Mouse (Mus musculus) c-Kit-positive CD71-negative TER-119-negative erythroid progenitor cells, embryonic 14.5 days (primary cell): ENCODE data around the gene Rps27.
A peak's percentile ranks its signal among the peaks of the same experiment; 100 is the strongest.
"Not testable (repeated sequence)": the region's sequence is repeated elsewhere in the genome, so short reads cannot be mapped to it uniquely, and the experiment has no call there.

ENCODE experiments used
- DNase-seq: peaks from one replicate; pipeline ENCODE4 v3.0.0-alpha.2; 2013; ENCODE audit warnings: low read depth

Gene Rps27

GRCm38 (mm10) chr3:90213377-90213866 is at the start of gene Rps27, which contains the start of gene Rab13:
Gene Rps27 (minus strand): TSS chr3:90213651.
Gene Rab13 (plus strand): TSS chr3:90213695.
- peak; percentile 90 for DNase-seq

DNA sequence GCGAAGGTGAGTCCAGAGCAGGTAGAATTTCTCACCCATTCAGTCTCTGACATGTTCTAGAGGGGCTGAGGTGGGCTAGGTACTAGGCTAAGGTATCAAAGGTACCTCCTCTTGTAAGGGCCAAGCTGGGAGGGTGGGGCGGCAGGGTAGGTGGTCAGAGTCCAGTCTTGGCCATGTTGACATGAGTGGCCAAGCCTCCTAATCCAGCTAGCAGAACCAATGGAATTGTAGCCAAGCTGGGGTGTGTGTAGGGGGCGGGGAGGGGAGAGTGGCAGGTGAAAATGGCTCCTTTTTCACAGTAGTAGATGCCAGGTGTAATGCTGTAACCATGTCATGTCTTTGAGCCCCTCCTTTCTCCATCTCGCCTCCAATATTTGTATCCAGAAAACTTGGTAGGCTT is 45.1 kb upstream of the Rps27 start:
- no peak for DNase-seq

DNA sequence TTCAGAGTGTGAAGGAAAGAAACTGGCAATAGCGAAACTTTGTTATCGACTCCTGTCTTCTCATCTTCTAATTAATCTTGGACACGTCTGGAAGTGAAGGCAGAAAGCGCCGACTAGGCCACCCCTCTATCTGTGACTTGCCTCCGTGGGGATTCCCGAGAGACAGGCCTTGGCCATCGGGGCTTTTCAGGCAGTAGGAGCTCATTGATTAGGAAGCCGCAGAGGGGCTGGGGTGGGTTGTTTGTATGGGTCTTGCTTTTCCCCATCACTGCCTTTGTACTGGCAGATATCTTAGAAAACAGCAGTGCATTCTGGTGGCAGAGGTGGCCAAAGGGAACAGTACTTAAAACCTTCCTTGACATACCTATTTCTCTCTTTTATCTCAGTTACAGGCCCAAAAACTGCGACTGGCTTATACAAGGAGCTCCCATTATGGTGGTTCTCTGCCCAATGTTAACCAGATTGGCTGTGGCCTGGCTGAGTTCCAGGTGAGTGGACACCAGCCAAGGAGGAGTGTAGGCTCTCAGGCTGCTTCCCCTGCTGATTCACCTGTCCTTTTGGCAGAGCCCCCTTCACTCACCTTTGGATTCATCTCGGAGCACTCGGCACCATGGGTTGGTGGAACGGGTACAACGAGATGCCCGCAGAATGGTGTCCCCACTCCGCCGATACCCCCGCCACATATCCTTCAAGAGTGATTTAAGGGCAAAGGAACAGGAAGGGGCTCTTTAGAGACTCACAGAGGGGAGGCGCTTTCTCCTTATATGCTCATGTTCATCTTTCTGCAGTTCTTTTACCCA is 43.5 kb upstream of the Rps27 start:
- no peak for DNase-seq

GRCm38 (mm10) chr3:90255784-90256353 is 42.4 kb upstream of the Rps27 start:
- DNase-seq: no peak

- DNase-seq: no peak
These were observed 41.7 kb upstream of the Rps27 start for GRCm38 (mm10) chr3:90255194-90255565.

DNA sequence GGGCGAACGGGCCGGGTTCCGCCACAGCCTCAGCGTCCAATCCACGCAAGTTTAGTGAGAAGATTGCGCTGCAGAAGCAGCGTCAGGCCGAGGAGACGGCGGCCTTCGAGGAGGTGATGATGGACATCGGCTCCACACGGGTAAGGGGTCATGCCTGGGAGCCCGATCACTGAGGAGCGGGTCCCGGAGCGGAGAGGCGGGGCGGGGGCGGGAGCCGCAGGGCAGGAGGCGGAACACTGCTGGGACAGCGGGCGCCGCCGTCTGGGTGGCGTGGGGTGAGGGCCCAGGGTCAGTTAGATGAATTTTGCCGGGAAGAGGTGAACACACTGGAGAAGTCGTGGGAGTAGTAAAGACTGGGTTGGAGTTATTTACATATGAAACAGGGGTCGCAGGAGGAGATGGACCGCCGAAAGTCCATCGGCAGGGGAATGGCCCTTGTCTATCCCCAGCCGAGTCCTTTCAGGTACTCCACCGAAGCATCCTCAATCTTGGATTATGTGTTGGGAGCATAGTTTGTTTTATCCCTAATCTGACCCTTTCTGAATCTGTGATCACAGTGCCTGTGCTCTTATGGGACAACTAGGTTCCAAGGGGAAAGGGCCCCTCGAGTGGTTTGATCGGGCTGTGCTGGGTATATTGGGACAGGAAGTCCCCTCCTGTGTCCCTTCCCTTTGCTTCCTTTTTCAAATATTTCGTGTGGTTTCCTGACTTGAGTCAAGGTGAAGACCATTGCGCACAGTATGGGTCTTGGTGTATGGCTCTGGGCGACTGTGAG is 41.2 kb upstream of the Rps27 start:
- DNase-seq: no peak

- peak; percentile 85 for DNase-seq
These were observed 40.4 kb upstream of the Rps27 start, which contains the start of gene Crtc2 for GRCm38 (mm10) chr3:90253653-90254418. Gene Crtc2 (plus strand): TSS chr3:90254163.

DNA sequence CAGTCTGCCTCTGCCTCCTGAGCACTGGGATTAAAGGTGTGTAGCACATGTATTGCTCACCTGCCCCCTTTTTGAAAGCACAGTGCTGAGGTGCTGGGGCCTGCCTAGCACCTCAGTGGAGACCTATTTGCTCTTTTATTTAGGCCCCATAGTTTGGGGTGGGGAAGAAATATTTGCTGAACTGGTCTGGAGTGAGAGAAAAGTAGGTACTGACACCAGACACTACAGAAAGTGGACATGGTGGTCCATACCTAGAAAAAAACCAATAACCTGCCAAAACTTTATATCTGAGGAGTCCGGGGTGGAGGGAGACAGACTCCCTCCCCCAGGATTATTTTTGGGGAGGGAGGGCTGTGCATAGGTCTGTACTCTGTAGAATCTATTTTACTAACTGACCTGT is 39.7 kb upstream of the Rps27 start:
- not testable (repeated sequence) for DNase-seq

GRCm38 (mm10) chr3:90252659-90253058 is 39.2 kb upstream of the Rps27 start:
- DNase-seq: not testable (repeated sequence)

- DNase-seq: not testable (repeated sequence)
These were observed 38.3 kb upstream of the Rps27 start for GRCm38 (mm10) chr3:90251731-90252226.

DNA sequence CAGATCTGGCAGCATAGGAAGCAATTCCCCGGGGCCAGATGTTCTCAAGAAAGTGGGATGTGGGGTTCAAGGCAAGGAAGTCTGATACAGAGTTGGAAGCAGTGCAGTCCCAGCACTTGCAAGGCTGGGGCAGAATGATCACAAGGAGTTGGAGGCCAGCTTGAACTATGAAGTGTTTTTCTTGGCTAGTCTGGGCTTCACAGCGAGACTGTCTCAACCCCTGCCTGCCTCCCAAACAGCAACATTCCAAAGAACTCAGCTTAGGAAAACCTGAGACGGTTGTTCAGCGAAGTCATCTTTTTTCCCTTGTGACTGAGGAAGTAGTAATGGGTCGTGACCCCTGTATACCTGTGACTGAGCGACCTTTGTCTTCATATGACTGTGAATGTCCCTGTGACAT is 37.3 kb upstream of the Rps27 start:
- no peak for DNase-seq

GRCm38 (mm10) chr3:90248746-90249100 is 35.3 kb upstream of the Rps27 start:
- DNase-seq: no peak

DNA sequence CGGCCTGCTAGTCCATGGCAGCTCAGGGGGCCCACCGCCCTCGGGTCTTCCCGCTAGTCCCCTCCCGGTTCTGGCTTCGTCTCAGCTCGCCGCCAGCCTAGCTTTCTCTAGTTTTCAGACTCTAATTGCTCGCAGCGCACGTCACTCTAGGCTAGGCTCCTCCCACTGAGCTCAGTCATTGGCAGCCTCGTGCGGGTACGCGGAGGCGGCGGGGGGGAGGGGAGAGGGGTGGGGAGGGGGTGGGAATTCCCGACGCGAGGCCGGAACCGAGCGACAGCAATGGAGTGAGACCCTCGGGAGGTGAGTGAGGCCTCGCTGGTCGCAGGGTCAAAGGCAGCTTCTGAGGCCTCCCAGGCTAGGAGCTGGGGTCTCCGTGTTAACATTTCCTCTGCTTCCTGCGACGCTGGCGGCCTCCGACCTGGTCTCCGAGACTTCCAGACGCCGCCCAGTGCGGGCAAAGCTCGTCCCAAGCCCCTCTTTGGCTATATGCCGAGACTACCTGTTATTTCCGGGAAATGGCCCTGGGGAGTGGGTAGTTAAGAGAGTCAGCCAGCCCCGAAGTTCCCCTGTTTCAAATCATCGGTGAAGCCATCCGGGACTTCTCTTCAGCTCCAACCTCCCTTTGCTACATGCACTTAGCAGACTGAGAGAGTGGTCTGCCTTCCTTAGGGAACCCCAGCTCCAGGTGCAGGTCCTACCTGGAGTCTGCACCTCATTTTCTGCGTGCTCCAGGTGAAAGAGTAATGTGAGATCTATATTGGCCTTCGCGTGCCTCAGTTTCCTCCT is 34.7 kb upstream of the Rps27 start, which contains the start of gene Slc39a1:
TSS of gene Slc39a1 (plus strand) at position 213 of the 786 bp plus-strand sequence.
- peak; percentile 93 for DNase-seq

- no peak for DNase-seq
These were observed 34.1 kb upstream of the Rps27 start for GRCm38 (mm10) chr3:90247630-90247959.

- DNase-seq: no peak
These were observed 32.0 kb upstream of the Rps27 start for GRCm38 (mm10) chr3:90245406-90245805.

GRCm38 (mm10) chr3:90242984-90243775 is 29.7 kb upstream of the Rps27 start, which contains the start of gene Creb3l4:
Gene Creb3l4 (minus strand): TSS chr3:90243512.
- no peak for DNase-seq

GRCm38 (mm10) chr3:90241669-90242358 is 28.4 kb upstream of the Rps27 start:
- DNase-seq: no peak

DNA sequence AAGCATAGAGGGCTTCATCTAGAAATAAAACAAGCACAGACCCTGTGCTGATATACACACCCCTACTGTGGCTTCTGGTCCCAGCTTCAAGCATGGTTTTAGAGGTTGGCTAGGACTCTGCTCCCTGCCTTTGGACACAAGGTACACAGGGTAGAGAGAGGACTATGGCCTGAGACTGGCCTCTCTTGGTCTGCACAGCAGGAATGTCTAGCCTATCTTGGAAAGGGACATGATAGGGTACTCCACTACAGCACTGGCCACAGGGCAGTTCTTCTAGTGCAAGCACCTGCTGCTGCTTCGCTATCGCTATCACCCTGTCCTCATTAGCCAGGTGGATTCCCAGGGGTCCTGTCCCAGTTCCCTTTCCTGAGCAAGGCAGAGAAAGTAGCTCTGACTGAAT is 27.8 kb upstream of the Rps27 start:
- no peak for DNase-seq
